Mouse (Mus musculus) adrenal gland, postnatal 14 days (tissue): ENCODE data around the gene Azi2. TPM values are rescaled to one million over a fixed set of nuclear protein-coding genes. Genes with fewer than 3 reads are reported as not detected.
A peak's percentile ranks its signal among the peaks of the same experiment; 100 is the strongest.

Experiments
- DNase-seq: peaks from one replicate; pipeline ENCODE4 v3.0.0; 2021; ENCODE audit warnings: mixed read lengths
- long read RNA-seq, 2 experiments: library from polyadenylated mRNA; stranded (forward); transcript quantifications; one replicate each; pipeline ENCODE4 v2.0.0; 2021
- total RNA-seq: library from RNA; stranded (reverse); gene quantifications from 2 replicates; pipeline ENCODE4 v1.2.3, GENCODE M21; 2021

Gene Azi2
- 78.4 and 83.7 TPM in 2 replicates for total RNA-seq
- long read RNA-seq, experiment 1, transcript Azi2-207 (7 exons, 2,499 nt) = minor isoform, 5 of 103 reads
- long read RNA-seq, experiment 1, transcript Azi2-201 (8 exons, 3,396 nt) = major isoform, 68 of 103 reads
- long read RNA-seq, experiment 1, partial matches to known transcripts = 7 of 103 reads
- long read RNA-seq, experiment 1, other reads (novel, unspliced or antisense) = 23 of 103 reads
- long read RNA-seq, experiment 2, transcript Azi2-201 (8 exons, 3,396 nt) = major isoform, 47 of 76 reads
- long read RNA-seq, experiment 2, partial matches to known transcripts = 9 of 76 reads
- long read RNA-seq, experiment 2, other reads (novel, unspliced or antisense) = 18 of 76 reads

- peak; percentile 99 for DNase-seq
Measured at GRCm38 (mm10) chr9:118040218-118041021, at the start of gene Azi2. Gene Azi2 (plus strand): TSS chr9:118040499.

GRCm38 (mm10) chr9:117996631-117997030 lies 43.7 kb upstream of the Azi2 start:
- DNase-seq = no peak

- no peak for DNase-seq
Measured at GRCm38 (mm10) chr9:118001488-118001887, 38.8 kb upstream of the Azi2 start.

GRCm38 (mm10) chr9:118003218-118003886 lies 36.9 kb upstream of the Azi2 start:
- no peak for DNase-seq

GRCm38 (mm10) chr9:118003937-118004336 lies 36.4 kb upstream of the Azi2 start:
- DNase-seq = no peak

- DNase-seq = no peak
Measured at GRCm38 (mm10) chr9:118012928-118013327, 27.4 kb upstream of the Azi2 start.

GRCm38 (mm10) chr9:118024966-118025365 lies 15.3 kb upstream of the Azi2 start:
- DNase-seq = no peak

- DNase-seq = no peak
Measured at GRCm38 (mm10) chr9:118029490-118029889, 10.8 kb upstream of the Azi2 start.

- DNase-seq = no peak
Measured at GRCm38 (mm10) chr9:118030252-118030651, 10.0 kb upstream of the Azi2 start.

- DNase-seq = no peak
Measured at GRCm38 (mm10) chr9:118031694-118032093, 8.6 kb upstream of the Azi2 start.

- DNase-seq = no peak
Measured at GRCm38 (mm10) chr9:118034990-118035389, 5.3 kb upstream of the Azi2 start.

GRCm38 (mm10) chr9:118041022-118041400 lies 712 bp downstream of the Azi2 start:
- no peak for DNase-seq

GRCm38 (mm10) chr9:118041646-118042045 lies 1.3 kb downstream of the Azi2 start:
- DNase-seq = no peak

- DNase-seq = no peak
Measured at GRCm38 (mm10) chr9:118042738-118043137, 2.4 kb downstream of the Azi2 start.

- DNase-seq = no peak
Measured at GRCm38 (mm10) chr9:118043581-118043980, 3.3 kb downstream of the Azi2 start.

- DNase-seq = no peak
Measured at GRCm38 (mm10) chr9:118045011-118045533, 4.8 kb downstream of the Azi2 start.

GRCm38 (mm10) chr9:118053286-118053685 lies 13.0 kb downstream of the Azi2 start:
- no peak for DNase-seq

- DNase-seq = no peak
Measured at GRCm38 (mm10) chr9:118059101-118059500, 18.8 kb downstream of the Azi2 start.

- DNase-seq = no peak
Measured at GRCm38 (mm10) chr9:118070442-118070841, 30.1 kb downstream of the Azi2 start.

GRCm38 (mm10) chr9:118071337-118071736 lies 31.0 kb downstream of the Azi2 start:
- DNase-seq = no peak

GRCm38 (mm10) chr9:118072101-118072500 lies 31.8 kb downstream of the Azi2 start:
- DNase-seq = no peak

- DNase-seq = no peak
Measured at GRCm38 (mm10) chr9:118073358-118073757, 33.1 kb downstream of the Azi2 start.
